Mouse (Mus musculus): ENCODE measurements around the gene Tagln2. TPM values are rescaled to one million over a fixed set of nuclear protein-coding genes. Genes with fewer than 3 reads are reported as not detected.

Tagln2 gene
- polyA plus RNA-seq, 1 experiment from 2014 or later = 323 TPM

GRCm38 (mm10) chr1:172525027-172525764, 25.3 kb downstream of the Tagln2 start:
- H3K4me3 ChIP-seq (ENCODE audit: low read length) = no peak overlapping the region
- H3K27me3 ChIP-seq (ENCODE audit: control insufficient read depth, insufficient read depth, low read length) = peaks cover 8% of the 10 kb centered on the region
- H3K4me2 ChIP-seq (ENCODE audit: low read depth, low read length) = peak overlapping the region; percentile 50
- WGBS = 37% methylated on average over 15 of the region's 15 CpGs
- H3K9me3 ChIP-seq (replicated peaks; ENCODE audit: control insufficient read depth, low read length) = peaks cover 4% of the 10 kb centered on the region; the same call in 1 of the 2 replicates
- peak; percentile 18 for ATAC-seq (replicated peaks; ENCODE audit: extremely low read depth, insufficient read depth, low FRiP score)
- H3K9ac ChIP-seq (ENCODE audit: low read length) = no peak overlapping the region
- peak overlapping the region; percentile 91 for H3K27ac ChIP-seq (ENCODE audit: low read length)
- peaks cover 23% of the 10 kb centered on the region for H3K4me1 ChIP-seq (ENCODE audit: control insufficient read depth, insufficient read depth, low read length)
- H3K36me3 ChIP-seq (ENCODE audit: control insufficient read depth, insufficient read depth) = no peaks in the 10 kb centered on the region

- peak overlapping the region; percentile 50 for H3K4me2 ChIP-seq (ENCODE audit: low read depth, low read length)
- peak overlapping the region; percentile 91 for H3K27ac ChIP-seq (ENCODE audit: low read length)
- WGBS = 50% methylated on average over 7 of the region's 7 CpGs
- H3K4me3 ChIP-seq (ENCODE audit: low read length) = peak overlapping the region; percentile 30
- H3K36me3 ChIP-seq (ENCODE audit: control insufficient read depth, insufficient read depth) = no peaks in the 10 kb centered on the region
- peaks cover 4% of the 10 kb centered on the region; the same call in 1 of the 2 replicates for H3K9me3 ChIP-seq (replicated peaks; ENCODE audit: control insufficient read depth, low read length)
- peak overlapping the region; percentile 49 for H3K9ac ChIP-seq (ENCODE audit: low read length)
- peaks cover 8% of the 10 kb centered on the region for H3K27me3 ChIP-seq (ENCODE audit: control insufficient read depth, insufficient read depth, low read length)
- H3K4me1 ChIP-seq (ENCODE audit: control insufficient read depth, insufficient read depth, low read length) = peaks cover 26% of the 10 kb centered on the region
- no peak for ATAC-seq (replicated peaks; ENCODE audit: extremely low read depth, insufficient read depth, low FRiP score)
Measured at GRCm38 (mm10) chr1:172525971-172526370, 26.1 kb downstream of the Tagln2 start.

GRCm38 (mm10) chr1:172526380-172527081, 26.7 kb downstream of the Tagln2 start:
- Histone ChIP-seq H3K9me3 (replicated peaks; ENCODE audit: control insufficient read depth, low read length) (peaks cover 4% of the 10 kb centered on the region; the same call in 1 of the 2 replicates), H3K27me3 (ENCODE audit: control insufficient read depth, insufficient read depth, low read length) (peaks cover 8% of the 10 kb centered on the region), H3K9ac (ENCODE audit: low read length) (peak overlapping the region; percentile 49), H3K4me1 (ENCODE audit: control insufficient read depth, insufficient read depth, low read length) (peaks cover 23% of the 10 kb centered on the region), H3K4me2 (ENCODE audit: low read depth, low read length) (peak overlapping the region; percentile 50), H3K4me3 (ENCODE audit: low read length) (peak overlapping the region; percentile 30), H3K36me3 (ENCODE audit: control insufficient read depth, insufficient read depth) (no peaks in the 10 kb centered on the region), H3K27ac (ENCODE audit: low read length) (peak overlapping the region; percentile 91)
- peak; percentile 23 for ATAC-seq (replicated peaks; ENCODE audit: extremely low read depth, insufficient read depth, low FRiP score)
- 21% methylated on average over 23 of the region's 23 CpGs for WGBS

GRCm38 (mm10) chr1:172527431-172527830, 27.6 kb downstream of the Tagln2 start:
- peaks cover 24% of the 10 kb centered on the region for H3K4me1 ChIP-seq (ENCODE audit: control insufficient read depth, insufficient read depth, low read length)
- ATAC-seq (replicated peaks; ENCODE audit: extremely low read depth, insufficient read depth, low FRiP score) = no peak

GRCm38 (mm10) chr1:172528701-172529100, 28.9 kb downstream of the Tagln2 start:
- WGBS = 7% methylated on average over 7 of the region's 7 CpGs
- Histone ChIP-seq H3K27me3 (ENCODE audit: control insufficient read depth, insufficient read depth, low read length) (peaks cover 14% of the 10 kb centered on the region), H3K36me3 (ENCODE audit: control insufficient read depth, insufficient read depth) (no peaks in the 10 kb centered on the region), H3K4me3 (ENCODE audit: low read length) (no peak overlapping the region), H3K9me3 (replicated peaks; ENCODE audit: control insufficient read depth, low read length) (no peaks in the 10 kb centered on the region), H3K9ac (ENCODE audit: low read length) (no peak overlapping the region), H3K27ac (ENCODE audit: low read length) (no peak overlapping the region), H3K4me1 (ENCODE audit: control insufficient read depth, insufficient read depth, low read length) (peaks cover 28% of the 10 kb centered on the region), H3K4me2 (ENCODE audit: low read depth, low read length) (no peak overlapping the region)
- peak; percentile 43; the same call in 1 of the 2 replicates for ATAC-seq (replicated peaks; ENCODE audit: extremely low read depth, insufficient read depth, low FRiP score)

More at GRCm38 (mm10) chr1:172527431-172527830, 27.6 kb downstream of the Tagln2 start:
- peak overlapping the region; percentile 91 for H3K27ac ChIP-seq (ENCODE audit: low read length)
- H3K36me3 ChIP-seq (ENCODE audit: control insufficient read depth, insufficient read depth) = no peaks in the 10 kb centered on the region
- H3K9ac ChIP-seq (ENCODE audit: low read length) = no peak overlapping the region
- 87% methylated on average over 10 of the region's 10 CpGs for WGBS
- no peak overlapping the region for H3K4me3 ChIP-seq (ENCODE audit: low read length)
- peaks cover 11% of the 10 kb centered on the region for H3K27me3 ChIP-seq (ENCODE audit: control insufficient read depth, insufficient read depth, low read length)
- H3K4me2 ChIP-seq (ENCODE audit: low read depth, low read length) = no peak overlapping the region
- H3K9me3 ChIP-seq (replicated peaks; ENCODE audit: control insufficient read depth, low read length) = peaks cover 4% of the 10 kb centered on the region; the same call in 1 of the 2 replicates

- no peak for ATAC-seq (replicated peaks; ENCODE audit: extremely low read depth, insufficient read depth, low FRiP score)
- Histone ChIP-seq H3K4me2 (ENCODE audit: low read depth, low read length) (no peak overlapping the region), H3K27me3 (ENCODE audit: control insufficient read depth, insufficient read depth, low read length) (peaks cover 18% of the 10 kb centered on the region), H3K9ac (ENCODE audit: low read length) (no peak overlapping the region), H3K9me3 (replicated peaks; ENCODE audit: control insufficient read depth, low read length) (no peaks in the 10 kb centered on the region), H3K4me1 (ENCODE audit: control insufficient read depth, insufficient read depth, low read length) (peaks cover 24% of the 10 kb centered on the region), H3K27ac (ENCODE audit: low read length) (no peak overlapping the region), H3K36me3 (ENCODE audit: control insufficient read depth, insufficient read depth) (no peaks in the 10 kb centered on the region), H3K4me3 (ENCODE audit: low read length) (no peak overlapping the region)
- WGBS = 26% methylated on average over 8 of the region's 8 CpGs
Measured at GRCm38 (mm10) chr1:172530544-172531220, 30.8 kb downstream of the Tagln2 start.

- Histone ChIP-seq H3K27me3 (ENCODE audit: control insufficient read depth, insufficient read depth, low read length) (peaks cover 13% of the 10 kb centered on the region), H3K36me3 (ENCODE audit: control insufficient read depth, insufficient read depth) (no peaks in the 10 kb centered on the region), H3K27ac (ENCODE audit: low read length) (no peak overlapping the region), H3K9me3 (replicated peaks; ENCODE audit: control insufficient read depth, low read length) (no peaks in the 10 kb centered on the region), H3K4me3 (ENCODE audit: low read length) (peak overlapping the region; percentile 31), H3K4me1 (ENCODE audit: control insufficient read depth, insufficient read depth, low read length) (peaks cover 12% of the 10 kb centered on the region), H3K9ac (ENCODE audit: low read length) (no peak overlapping the region), H3K4me2 (ENCODE audit: low read depth, low read length) (peak overlapping the region; percentile 57)
- 4% methylated on average over 13 of the region's 13 CpGs for WGBS
- ATAC-seq (replicated peaks; ENCODE audit: extremely low read depth, insufficient read depth, low FRiP score) = peak; percentile 47; the same call in 1 of the 2 replicates
Measured at GRCm38 (mm10) chr1:172532551-172532950, 32.7 kb downstream of the Tagln2 start.

GRCm38 (mm10) chr1:172535116-172535515, 35.3 kb downstream of the Tagln2 start:
- no peak overlapping the region for H3K27ac ChIP-seq (ENCODE audit: low read length)

More at GRCm38 (mm10) chr1:172535116-172535515, 35.3 kb downstream of the Tagln2 start:
- Histone ChIP-seq H3K27me3 (ENCODE audit: control insufficient read depth, insufficient read depth, low read length) (peaks cover 10% of the 10 kb centered on the region), H3K4me3 (ENCODE audit: low read length) (no peak overlapping the region), H3K4me2 (ENCODE audit: low read depth, low read length) (no peak overlapping the region), H3K36me3 (ENCODE audit: control insufficient read depth, insufficient read depth) (no peaks in the 10 kb centered on the region), H3K9me3 (replicated peaks; ENCODE audit: control insufficient read depth, low read length) (no peaks in the 10 kb centered on the region), H3K9ac (ENCODE audit: low read length) (no peak overlapping the region), H3K4me1 (ENCODE audit: control insufficient read depth, insufficient read depth, low read length) (peaks cover 12% of the 10 kb centered on the region)
- no peak for ATAC-seq (replicated peaks; ENCODE audit: extremely low read depth, insufficient read depth, low FRiP score)
- 70% methylated on average over 16 of the region's 16 CpGs for WGBS

Data from heart, embryonic 16.5 days (tissue).